Mouse (Mus musculus): ENCODE results near the gene Pfdn6. TPM values are rescaled to one million over a fixed set of nuclear protein-coding genes. Genes with fewer than 3 reads are reported as not detected.
"Not testable (repeated sequence)": the region's sequence is repeated elsewhere in the genome, so short reads cannot be mapped to it uniquely, and the experiment has no call there.

Pfdn6 gene
- total RNA-seq, 4 experiments from 2014 or later: 74.1 to 119 (median 79.6) TPM

GRCm38 (mm10) chr17:33954646-33955554 is 14.8 kb upstream of the Pfdn6 start:
- no peak for DNase-seq

- no peak for DNase-seq
Measured at GRCm38 (mm10) chr17:33953961-33954565, 13.9 kb upstream of the Pfdn6 start.

DNA sequence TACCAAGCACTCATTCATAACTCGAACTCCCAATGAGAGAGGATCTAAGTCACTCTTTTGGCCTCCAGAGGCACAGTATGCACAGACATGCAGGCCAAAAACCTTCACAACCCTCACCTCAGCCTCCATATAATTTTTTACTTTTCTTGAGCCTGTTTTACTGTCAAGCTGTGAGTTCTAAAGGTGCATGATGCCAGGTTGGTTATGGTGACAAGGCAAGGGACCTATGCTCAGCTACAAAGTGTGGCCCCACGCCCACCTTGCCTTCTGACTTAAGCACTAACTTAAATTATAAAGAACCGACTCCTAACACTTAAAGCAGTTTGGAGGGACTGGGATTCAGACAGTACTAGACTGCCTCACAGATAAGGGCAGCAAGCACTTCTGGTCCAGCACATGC is 13.2 kb upstream of the Pfdn6 start:
- no peak for DNase-seq

DNA sequence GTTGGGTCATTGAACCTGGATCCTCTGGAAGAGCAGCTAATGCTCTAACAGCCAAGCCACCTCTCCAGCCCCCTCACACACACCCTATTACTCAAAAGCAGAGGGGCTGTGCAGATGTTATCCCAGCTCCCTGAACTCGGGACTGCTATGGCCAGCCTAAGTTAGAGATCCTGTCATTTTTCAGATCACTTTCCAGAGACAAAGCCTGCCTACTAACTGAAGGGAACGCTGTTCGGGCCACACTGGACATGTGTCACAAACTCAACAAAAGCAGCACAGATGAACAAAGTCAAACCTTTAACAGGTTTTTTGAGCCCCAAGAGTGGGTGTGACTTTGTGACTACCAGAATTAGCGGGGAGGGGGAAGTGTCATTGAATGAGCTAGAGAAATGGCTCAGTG is 12.7 kb upstream of the Pfdn6 start:
- DNase-seq: no peak

DNA sequence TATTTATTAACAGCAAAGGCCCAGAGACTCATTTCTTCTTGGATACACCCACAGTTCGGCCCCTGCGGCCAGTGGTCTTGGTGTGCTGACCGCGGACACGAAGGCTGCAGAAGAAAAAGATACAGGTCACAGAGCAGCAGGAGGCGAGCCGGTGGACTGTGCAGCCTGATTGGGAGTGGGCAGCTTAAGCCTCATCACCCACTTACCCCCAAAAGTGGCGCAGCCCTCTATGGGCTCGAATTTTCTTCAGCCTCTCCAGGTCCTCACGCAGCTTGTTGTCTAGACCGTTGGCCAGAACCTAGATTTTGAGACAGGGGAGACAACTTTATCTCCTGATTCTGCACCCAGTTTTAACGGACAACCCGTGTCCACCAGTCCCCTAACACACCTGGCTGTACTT is 11.9 kb upstream of the Pfdn6 start:
- DNase-seq: not testable (repeated sequence)

- DNase-seq: peak; percentile 83
Measured at GRCm38 (mm10) chr17:33951021-33951946, 11.1 kb upstream of the Pfdn6 start, which contains the start of gene B3galt4. TSS of gene B3galt4 (minus strand) at chr17:33951488.

- no peak for DNase-seq
Measured at GRCm38 (mm10) chr17:33950131-33950625, 10.0 kb upstream of the Pfdn6 start.

GRCm38 (mm10) chr17:33948905-33949537 is 8.9 kb upstream of the Pfdn6 start:
- DNase-seq: no peak

DNA sequence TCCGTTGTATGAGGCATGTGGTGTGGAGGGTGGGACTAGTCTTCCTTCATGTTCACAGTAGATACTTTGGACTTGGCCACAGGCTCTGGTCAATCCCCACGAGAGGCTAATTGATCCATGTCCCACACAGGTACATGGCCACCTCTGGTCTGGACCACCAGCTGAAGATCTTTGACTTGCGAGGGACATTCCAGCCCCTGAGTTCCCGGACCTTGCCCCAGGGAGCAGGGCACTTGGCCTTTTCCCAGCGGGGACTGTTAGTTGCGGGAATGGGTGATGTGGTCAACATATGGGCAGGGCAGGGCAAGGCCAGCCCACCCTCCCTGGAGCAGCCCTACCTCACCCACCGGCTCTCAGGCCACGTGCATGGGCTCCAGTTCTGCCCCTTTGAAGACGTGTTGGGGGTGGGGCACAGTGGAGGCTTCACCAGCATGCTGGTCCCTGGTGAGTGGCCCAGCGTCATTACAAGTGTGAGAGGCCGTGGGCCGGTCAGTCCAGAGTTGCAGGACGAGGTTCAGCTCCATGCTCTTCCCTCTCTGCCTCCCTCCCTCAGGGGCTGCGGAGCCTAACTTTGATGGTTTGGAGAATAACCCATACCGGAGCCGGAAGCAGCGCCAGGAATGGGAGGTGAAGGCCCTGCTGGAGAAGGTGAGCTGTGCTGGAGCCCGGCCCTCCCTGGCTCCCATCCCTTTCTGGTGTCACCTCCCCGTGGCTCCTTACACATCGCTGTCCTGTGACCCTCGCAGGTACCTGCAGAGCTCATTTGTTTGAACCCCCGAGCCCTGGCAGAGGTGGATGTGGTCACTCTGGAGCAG is 8.2 kb upstream of the Pfdn6 start:
- no peak for DNase-seq

DNA sequence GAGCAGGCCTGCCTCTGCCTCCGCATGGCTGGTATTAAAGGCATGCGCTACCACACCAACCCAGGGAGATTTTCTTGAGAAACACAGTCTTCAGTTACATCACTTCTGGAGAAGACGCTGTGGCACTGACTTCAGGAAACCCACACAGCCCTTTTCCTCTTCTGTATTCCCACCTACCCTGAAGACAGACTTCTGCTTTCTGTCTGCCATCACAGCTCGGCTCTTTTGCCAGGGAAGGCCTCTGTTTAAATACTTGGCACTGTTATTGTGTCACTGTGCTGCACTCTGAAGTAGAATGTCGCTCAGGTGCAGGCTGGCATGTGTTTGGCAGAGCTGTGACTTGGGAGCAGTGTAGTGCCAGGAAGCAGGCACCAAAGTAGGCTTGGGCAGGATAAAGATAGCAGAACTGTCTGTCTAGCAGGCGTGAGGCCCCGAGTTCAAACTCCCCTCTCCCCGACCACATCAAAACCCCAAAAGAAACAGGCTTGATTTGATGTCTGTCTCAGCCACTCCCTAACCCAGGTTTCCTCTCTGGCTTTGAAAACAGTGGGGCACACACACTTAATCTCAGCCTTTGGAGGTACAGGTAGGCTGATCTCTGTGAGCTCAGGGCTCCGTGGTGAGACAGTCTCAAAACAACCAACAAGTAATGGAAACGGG is 7.4 kb upstream of the Pfdn6 start:
- no peak for DNase-seq

DNA sequence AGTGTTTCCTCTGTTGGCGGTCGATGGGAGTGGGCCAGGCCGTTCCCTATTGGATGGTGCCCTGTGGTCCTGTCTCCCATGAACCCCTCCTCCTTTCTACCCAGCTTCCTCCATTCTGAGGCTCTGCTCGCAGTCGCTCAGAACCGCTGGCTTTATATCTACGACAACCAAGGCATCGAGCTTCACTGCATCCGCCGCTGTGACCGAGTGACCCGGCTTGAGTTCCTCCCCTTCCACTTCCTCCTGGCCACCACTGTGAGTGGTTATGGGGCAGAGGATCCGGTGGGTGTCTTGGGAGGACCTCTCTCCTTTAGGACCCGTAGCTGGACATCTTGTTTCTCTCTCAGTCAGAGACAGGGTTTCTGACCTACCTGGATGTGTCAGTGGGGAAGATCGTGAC is 3.3 kb upstream of the Pfdn6 start:
- no peak for DNase-seq

DNA sequence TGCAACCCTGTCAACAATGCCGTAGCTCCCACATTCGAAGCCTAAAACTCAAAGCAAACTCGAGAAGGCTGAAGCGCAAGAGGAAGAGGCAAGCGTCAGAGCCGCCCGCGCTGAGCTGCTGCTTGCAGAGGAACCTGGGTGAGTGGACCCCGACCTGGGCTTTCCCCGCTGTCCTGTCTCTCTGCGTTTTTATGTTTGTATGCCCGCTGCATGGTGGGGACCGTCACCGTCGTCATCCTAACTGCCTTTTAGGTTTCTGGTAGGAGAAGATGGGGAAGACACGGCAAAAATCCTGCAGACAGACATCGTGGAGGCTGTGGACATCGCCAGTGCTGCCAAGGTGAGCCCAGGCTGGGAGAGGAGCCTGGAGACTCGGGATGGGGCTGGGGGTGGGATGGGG is 1.2 kb upstream of the Pfdn6 start:
- DNase-seq: no peak

- no peak for DNase-seq
Measured at GRCm38 (mm10) chr17:33940981-33941380, 838 bp upstream of the Pfdn6 start.

DNA sequence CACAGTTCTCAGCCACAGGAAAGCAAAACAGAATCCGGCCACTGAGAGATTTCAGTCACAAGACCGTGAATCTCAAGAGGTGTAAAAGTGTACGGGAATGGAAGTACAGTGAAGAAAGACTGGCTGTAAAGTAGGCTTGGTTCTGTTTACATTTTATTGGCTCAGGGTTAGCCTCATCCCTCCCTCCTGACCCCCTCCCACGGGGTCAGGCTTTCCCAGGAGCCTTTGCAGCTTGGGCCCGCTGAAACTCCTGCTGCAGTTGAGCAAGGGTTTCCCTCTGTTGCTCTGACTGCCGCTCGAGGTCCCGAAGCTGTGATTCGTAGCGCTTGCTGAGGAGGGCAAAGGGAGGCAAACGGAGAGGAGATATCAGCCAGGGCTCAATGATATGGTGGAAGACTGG is 1.4 kb downstream of the Pfdn6 start:
- DNase-seq: no peak

GRCm38 (mm10) chr17:33936993-33937392 is 3.1 kb downstream of the Pfdn6 start:
- no peak for DNase-seq

DNA sequence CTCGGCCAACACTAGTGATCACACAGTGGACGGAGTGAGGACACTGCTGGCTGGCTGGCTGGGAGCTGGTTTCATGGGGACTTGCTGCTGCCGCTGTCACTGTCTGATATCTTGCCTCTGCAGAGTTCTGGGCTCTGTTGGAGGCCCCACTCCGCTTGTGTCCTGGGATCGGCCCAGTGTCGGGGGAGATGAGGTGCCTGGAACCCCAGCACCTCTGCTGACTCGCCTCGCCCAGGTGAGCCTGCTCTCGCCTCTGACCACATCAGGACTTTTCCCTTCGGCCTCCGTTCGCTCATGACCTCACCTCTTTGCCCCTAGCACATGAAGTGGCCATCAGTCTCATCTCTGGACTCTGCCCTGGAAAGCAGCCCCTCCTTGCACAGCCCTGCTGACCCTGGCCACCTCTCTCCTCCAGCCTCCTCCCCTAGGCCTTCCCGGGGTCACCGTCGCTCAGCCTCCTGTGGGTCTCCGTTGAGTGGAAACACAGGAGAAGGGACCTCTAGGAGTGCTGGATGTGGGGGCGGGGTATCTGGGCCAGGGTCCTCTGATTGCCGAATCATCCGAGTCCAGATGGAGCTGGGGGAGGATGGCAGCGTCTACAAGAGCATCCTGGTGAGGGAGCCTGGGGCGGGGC is 4.6 kb downstream of the Pfdn6 start:
- DNase-seq: no peak

DNA sequence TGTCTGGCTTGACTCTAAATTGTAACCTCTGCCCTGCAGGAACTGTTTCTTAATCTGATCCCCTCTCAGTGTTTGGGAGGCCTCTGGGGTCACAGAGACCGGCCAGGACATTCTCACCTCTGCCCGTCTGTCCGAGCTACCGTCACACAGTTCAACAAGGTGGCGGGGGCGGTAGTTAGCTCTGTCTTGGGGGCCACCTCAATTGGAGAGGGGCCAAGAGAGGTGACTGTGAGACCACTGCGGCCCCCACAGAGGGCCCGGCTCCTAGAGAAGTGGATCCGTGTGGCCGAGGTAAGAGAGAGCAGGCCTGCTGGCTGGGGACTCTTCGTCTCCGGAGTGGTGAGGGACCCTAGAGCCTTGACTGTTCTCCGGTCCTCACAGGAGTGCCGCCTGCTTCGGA is 7.2 kb downstream of the Pfdn6 start:
- DNase-seq: no peak

DNA sequence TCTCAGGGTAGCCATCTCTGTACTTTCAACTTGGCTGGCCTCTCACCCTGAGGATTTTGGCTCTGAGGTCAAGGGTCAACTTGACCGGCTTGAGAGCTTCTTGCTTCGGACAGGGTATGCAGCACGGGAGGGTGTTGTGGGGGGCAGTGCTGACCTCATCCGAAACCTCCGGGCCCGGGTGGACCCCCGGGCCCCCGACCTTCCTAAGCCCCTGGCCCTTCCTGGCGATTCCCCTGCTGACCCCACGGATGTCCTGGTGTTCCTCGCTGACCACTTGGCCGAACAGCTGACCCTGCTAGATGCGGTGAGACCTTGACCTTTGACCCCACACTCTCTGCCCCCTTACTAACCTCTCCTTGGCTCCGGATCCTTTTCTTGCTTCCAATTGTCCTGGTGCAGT is 7.7 kb downstream of the Pfdn6 start:
- no peak for DNase-seq

DNA sequence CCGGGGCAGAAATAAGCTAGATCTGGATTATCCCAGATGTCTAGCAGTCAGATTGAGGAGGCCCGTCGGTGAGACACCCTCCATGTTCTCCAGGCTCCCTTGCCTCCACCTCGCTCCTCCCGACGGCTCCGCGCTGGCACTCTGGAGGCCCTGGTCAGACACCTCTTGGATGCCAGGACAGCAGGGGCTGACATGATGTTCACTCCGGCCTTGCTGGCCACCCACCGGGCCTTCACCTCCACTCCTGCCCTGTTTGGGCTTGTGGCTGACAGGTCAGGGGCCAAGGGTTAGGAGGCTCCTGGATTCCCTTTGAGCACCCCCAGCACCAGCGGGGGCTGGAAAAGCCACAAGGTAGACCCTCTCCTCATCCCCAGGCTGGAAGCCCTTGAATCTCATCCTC is 8.2 kb downstream of the Pfdn6 start:
- no peak for DNase-seq

GRCm38 (mm10) chr17:33931159-33931866 is 8.8 kb downstream of the Pfdn6 start:
- DNase-seq: no peak

All from adrenal gland, adult 8-10 months (tissue).